Mouse (Mus musculus) midbrain, embryonic 16.5 days (tissue): ENCODE data around the gene Retn. TPM values are rescaled to one million over a fixed set of nuclear protein-coding genes. Genes with fewer than 3 reads are reported as not detected.

Source experiments
- ATAC-seq: fragments of 200-750 bp; cut with Nextera tagmentation; 2 replicates; pipeline ENCODE4 v1.8.0; 2017; ENCODE audit warnings: moderate TSS enrichment
- H3K27ac ChIP-seq: fragments of 300-500 bp; sonication (generic); 2 replicates; pipeline ENCODE4 v1.5.1; 2014; ENCODE audit warnings: mild to moderate bottlenecking, low read length, mixed read lengths
- H3K27me3 ChIP-seq: fragments of 300-500 bp; sonication (generic); 2 replicates; pipeline ENCODE4 v1.6.1; 2014; ENCODE audit warnings: low read depth, low read length, mixed read lengths; ENCODE audit not compliant: control insufficient read depth, insufficient read depth
- H3K36me3 ChIP-seq: fragments of 300-500 bp; sonication (generic); 2 replicates; pipeline ENCODE4 v1.6.1; 2014; ENCODE audit warnings: mild to moderate bottlenecking, low read length, moderate library complexity, mixed read lengths; ENCODE audit not compliant: control insufficient read depth, insufficient read depth
- H3K4me1 ChIP-seq: fragments of 300-500 bp; sonication (generic); 2 replicates; pipeline ENCODE4 v1.6.1; 2014; ENCODE audit warnings: mild to moderate bottlenecking, low read length, mixed read lengths; ENCODE audit not compliant: control insufficient read depth, insufficient read depth
- H3K4me2 ChIP-seq: fragments of 300-500 bp; sonication (generic); 2 replicates; pipeline ENCODE4 v1.6.1; 2014; ENCODE audit warnings: mild to moderate bottlenecking, low read length, mixed read lengths
- H3K4me3 ChIP-seq: fragments of 300-500 bp; sonication (generic); 2 replicates; pipeline ENCODE4 v1.5.1; 2014; ENCODE audit warnings: low read depth, mild to moderate bottlenecking, low read length, moderate library complexity, mixed read lengths
- H3K9ac ChIP-seq: fragments of 300-500 bp; sonication (generic); 2 replicates; pipeline ENCODE4 v1.6.1; 2014; ENCODE audit warnings: low read depth, low read length, mixed read lengths
- H3K9me3 ChIP-seq: fragments of 300-500 bp; sonication (generic); replicated peaks from 2 replicates; pipeline ENCODE4 v1.6.1; 2014; ENCODE audit warnings: mild to moderate bottlenecking, low read length, mixed read lengths; ENCODE audit not compliant: control insufficient read depth, poor library complexity, severe bottlenecking
- WGBS: fragments of 180-500 bp; shearing (Covaris S2); extraction: QIAGEN DNeasy Blood & Tissue Kit; methylation state at CpG from one replicate; pipeline ENCODE4 v1.1.7; 2014; 5-methylcytosine and 5-hydroxymethylcytosine counted together
- polyA plus RNA-seq: library from polyadenylated mRNA; unstranded; fragments of >200 nt; fragmentation: Nextera tagmentation; extraction: Ambion mirVana; gene quantifications from 2 replicates; pipeline ENCODE4 v1.2.1, GENCODE M21; 2015

The Retn gene
- polyA plus RNA-seq, 1 experiment from 2014 or later: 0.33 TPM

GRCm38 (mm10) chr8:3676131-3676992, 20.8 kb downstream of the Retn start, which contains the start of gene Trappc5:
Trappc5 (plus strand) TSS chr8:3676299.
- Histone ChIP-seq H3K36me3 (peaks cover 19% of the 10 kb centered on the region), H3K9me3 (no peaks in the 10 kb centered on the region), H3K9ac (peak within 1 kb of the TSS; percentile 93), H3K27me3 (no peaks in the 10 kb centered on the region), H3K4me3 (peak within 1 kb of the TSS; percentile 93), H3K4me2 (peak within 1 kb of the TSS; percentile 96), H3K27ac (peak within 1 kb of the TSS; percentile 85), H3K4me1 (peaks cover 21% of the 10 kb centered on the region)
- ATAC-seq: peak; percentile 84
- WGBS: under 1% methylated on average over 61 of the region's 61 CpGs

- ATAC-seq: peak; percentile 1; the same call in 1 of the 2 replicates
Observed at GRCm38 (mm10) chr8:3676993-3677579, 21.5 kb downstream of the Retn start.

GRCm38 (mm10) chr8:3678831-3679230, 23.3 kb downstream of the Retn start:
- Histone ChIP-seq H3K27ac (no peak overlapping the region), H3K4me2 (no peak overlapping the region), H3K9me3 (no peaks in the 10 kb centered on the region), H3K4me1 (peaks cover 18% of the 10 kb centered on the region), H3K4me3 (no peak overlapping the region), H3K27me3 (no peaks in the 10 kb centered on the region), H3K36me3 (peaks cover 22% of the 10 kb centered on the region), H3K9ac (no peak overlapping the region)
- ATAC-seq: no peak
- 96% methylated on average over 20 of the region's 23 CpGs for WGBS

More at GRCm38 (mm10) chr8:3676993-3677579, 21.5 kb downstream of the Retn start:
- Histone ChIP-seq H3K4me2 (peak overlapping the region; percentile 96), H3K4me3 (peak overlapping the region; percentile 93), H3K36me3 (peaks cover 19% of the 10 kb centered on the region), H3K9me3 (no peaks in the 10 kb centered on the region), H3K27ac (peak overlapping the region; percentile 85), H3K4me1 (peaks cover 20% of the 10 kb centered on the region), H3K27me3 (no peaks in the 10 kb centered on the region), H3K9ac (peak overlapping the region; percentile 93)
- 6% methylated on average over 15 of the region's 15 CpGs for WGBS

DNA sequence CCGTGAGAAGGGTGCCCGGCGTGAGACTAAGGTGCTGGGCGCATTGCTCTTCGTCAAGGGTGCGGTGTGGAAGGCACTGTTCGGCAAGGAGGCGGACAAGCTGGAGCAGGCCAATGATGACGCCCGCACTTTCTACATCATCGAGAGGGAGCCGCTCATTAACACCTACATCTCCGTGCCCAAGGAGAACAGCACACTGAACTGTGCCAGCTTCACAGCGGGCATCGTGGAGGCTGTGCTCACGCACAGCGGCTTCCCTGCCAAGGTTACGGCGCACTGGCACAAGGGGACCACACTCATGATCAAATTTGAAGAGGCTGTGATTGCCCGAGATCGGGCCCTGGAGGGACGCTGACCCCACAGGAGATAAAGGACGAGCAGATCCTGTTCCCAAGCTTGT, 23.7 kb downstream of the Retn start:
- no peak overlapping the region for H3K4me3 ChIP-seq

GRCm38 (mm10) chr8:3679656-3680055, 24.1 kb downstream of the Retn start:
- Histone ChIP-seq H3K27ac (no peak overlapping the region), H3K9me3 (no peaks in the 10 kb centered on the region), H3K27me3 (no peaks in the 10 kb centered on the region), H3K4me2 (no peak overlapping the region), H3K4me1 (peaks cover 18% of the 10 kb centered on the region), H3K4me3 (no peak overlapping the region), H3K9ac (no peak overlapping the region), H3K36me3 (peaks cover 22% of the 10 kb centered on the region)
- ATAC-seq: no peak
- WGBS: 96% methylated on average over 5 of the region's 5 CpGs

More for the DNA sequence above, 23.7 kb downstream of the Retn start:
- Histone ChIP-seq H3K9me3 (no peaks in the 10 kb centered on the region), H3K9ac (no peak overlapping the region), H3K27me3 (no peaks in the 10 kb centered on the region), H3K4me1 (peaks cover 18% of the 10 kb centered on the region), H3K4me2 (no peak overlapping the region), H3K36me3 (peaks cover 22% of the 10 kb centered on the region), H3K27ac (no peak overlapping the region)
- no peak for ATAC-seq
- 97% methylated on average over 23 of the region's 23 CpGs for WGBS

DNA sequence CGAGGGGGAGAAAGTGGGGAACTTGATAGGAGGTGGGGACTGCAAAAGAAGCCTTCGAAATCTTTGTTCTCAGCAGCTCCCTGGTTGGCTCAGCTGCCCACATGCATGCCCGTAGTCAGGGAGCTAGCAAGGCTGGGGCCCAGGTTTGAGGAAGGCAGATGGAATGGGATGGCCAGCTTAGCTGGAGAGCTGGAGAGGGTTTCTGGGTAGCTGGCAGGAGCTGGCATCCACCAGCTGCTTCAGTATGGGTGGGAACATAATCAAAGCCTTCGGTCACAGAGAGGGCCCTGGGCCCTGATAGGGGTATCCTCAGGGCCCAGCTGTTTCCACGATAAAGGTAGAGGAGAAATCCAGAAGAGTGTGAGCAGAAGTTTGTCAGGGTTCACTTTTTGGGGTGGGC, 26.9 kb downstream of the Retn start:
- ATAC-seq: no peak
- Histone ChIP-seq H3K9ac (no peak overlapping the region), H3K27ac (no peak overlapping the region), H3K4me3 (no peak overlapping the region), H3K36me3 (peaks cover 22% of the 10 kb centered on the region), H3K27me3 (no peaks in the 10 kb centered on the region), H3K9me3 (no peaks in the 10 kb centered on the region), H3K4me2 (no peak overlapping the region), H3K4me1 (peaks cover 11% of the 10 kb centered on the region)
- 91% methylated on average over 5 of the region's 5 CpGs for WGBS

DNA sequence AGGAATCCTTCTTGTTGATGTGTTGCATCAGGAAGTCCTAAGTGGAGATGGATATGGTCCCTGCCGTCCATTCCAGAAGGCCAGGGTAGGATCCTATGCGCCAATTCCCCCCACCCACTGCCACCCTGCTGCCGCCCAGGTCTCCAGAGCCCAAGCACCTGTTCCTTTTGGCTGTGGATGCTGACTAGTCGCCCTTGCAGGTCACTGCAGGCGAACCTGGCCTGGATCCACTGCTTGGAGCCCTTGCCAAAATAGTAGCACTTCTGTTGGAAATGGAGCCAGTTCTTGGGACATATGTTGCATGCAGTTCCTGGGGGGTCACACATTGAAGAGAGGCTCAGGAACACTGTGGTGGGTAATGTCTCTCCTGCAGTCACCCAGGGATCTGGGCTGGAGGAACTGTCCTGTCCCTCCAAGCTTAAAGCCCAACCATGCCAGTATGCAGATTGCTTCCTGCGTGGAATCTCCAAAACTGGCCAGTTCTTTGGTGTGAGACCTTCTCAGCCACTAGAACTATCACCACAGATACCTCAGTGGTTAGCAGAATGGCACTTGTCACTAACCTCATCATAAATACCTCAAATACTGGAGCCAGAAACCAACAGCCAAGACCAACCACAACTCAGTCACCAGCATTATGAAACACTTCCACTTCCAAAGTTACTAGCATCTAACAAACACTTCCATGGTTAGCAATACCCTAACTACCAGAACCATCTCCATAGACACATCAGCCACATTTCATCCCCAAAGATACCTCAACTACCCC, 28.0 kb downstream of the Retn start:
- WGBS: 78% methylated on average over 6 of the region's 6 CpGs

DNA sequence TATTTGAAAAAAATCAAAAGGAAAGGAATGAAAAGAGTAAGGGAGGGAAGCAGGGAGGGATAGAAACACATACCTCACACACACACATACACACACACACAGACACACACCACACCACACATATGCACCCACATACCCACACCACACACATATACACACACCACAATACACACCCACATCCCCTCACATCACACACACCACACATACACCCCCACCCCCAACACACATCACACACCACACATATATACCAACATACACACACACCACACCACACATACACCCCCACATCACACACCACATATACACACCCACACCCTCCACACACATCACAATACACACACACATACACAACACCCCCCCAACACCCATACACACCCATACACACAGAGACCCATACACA, 29.0 kb downstream of the Retn start:
- no peaks in the 10 kb centered on the region for H3K9me3 ChIP-seq
- ATAC-seq: peak; percentile 54

More for the DNA sequence above, 28.0 kb downstream of the Retn start:
- Histone ChIP-seq H3K9me3 (no peaks in the 10 kb centered on the region), H3K27ac (no peak overlapping the region), H3K36me3 (peaks cover 22% of the 10 kb centered on the region), H3K4me2 (no peak overlapping the region), H3K9ac (no peak overlapping the region), H3K4me3 (no peak overlapping the region), H3K4me1 (no peaks in the 10 kb centered on the region), H3K27me3 (no peaks in the 10 kb centered on the region)
- no peak for ATAC-seq

More for the DNA sequence above, 29.0 kb downstream of the Retn start:
- no peak overlapping the region for H3K9ac ChIP-seq
- no peaks in the 10 kb centered on the region for H3K4me1 ChIP-seq
- H3K27ac ChIP-seq: no peak overlapping the region
- peaks cover 14% of the 10 kb centered on the region for H3K36me3 ChIP-seq
- no peak overlapping the region for H3K4me3 ChIP-seq
- H3K27me3 ChIP-seq: no peaks in the 10 kb centered on the region
- H3K4me2 ChIP-seq: no peak overlapping the region
